Mouse (Mus musculus) adrenal gland, postnatal 25 days (tissue): Measurements from ENCODE around the gene Cyp2w1. TPM values are rescaled to one million over a fixed set of nuclear protein-coding genes. Genes with fewer than 3 reads are reported as not detected.

Experiments
- DNase-seq: peaks from one replicate; pipeline ENCODE4 v3.0.0; 2021; ENCODE audit warnings: mixed read lengths
- long read RNA-seq: library from polyadenylated mRNA; stranded (forward); transcript quantifications from one replicate; pipeline ENCODE4 v2.0.0, GENCODE M21; 2021
- total RNA-seq: library from RNA; stranded (reverse); gene quantifications from 2 replicates; pipeline ENCODE4 v1.2.3, GENCODE M21; 2021

Gene Cyp2w1
- total RNA-seq, result not detected in 2 replicates
- long read RNA-seq, result 0 reads

GRCm38 (mm10) chr5:139352317-139352716 lies at the start of gene Cyp2w1:
TSS of gene Cyp2w1 (plus strand) at chr5:139352617.
- no peak for DNase-seq

- DNase-seq, result no peak
Measured at GRCm38 (mm10) chr5:139303646-139304061, 48.8 kb upstream of the Cyp2w1 start.

- DNase-seq, result no peak
Measured at GRCm38 (mm10) chr5:139309946-139310345, 42.5 kb upstream of the Cyp2w1 start.

GRCm38 (mm10) chr5:139310477-139310876 lies 41.9 kb upstream of the Cyp2w1 start:
- DNase-seq, result no peak

- DNase-seq, result peak; percentile 44
Measured at GRCm38 (mm10) chr5:139311822-139312221, 40.6 kb upstream of the Cyp2w1 start.

- DNase-seq, result no peak
Measured at GRCm38 (mm10) chr5:139313536-139313935, 38.9 kb upstream of the Cyp2w1 start.

GRCm38 (mm10) chr5:139314941-139315642 lies 37.3 kb upstream of the Cyp2w1 start:
- no peak for DNase-seq

- no peak for DNase-seq
Measured at GRCm38 (mm10) chr5:139316982-139317675, 35.3 kb upstream of the Cyp2w1 start.

GRCm38 (mm10) chr5:139317751-139318504 lies 34.5 kb upstream of the Cyp2w1 start:
- no peak for DNase-seq

GRCm38 (mm10) chr5:139320424-139320823 lies 32.0 kb upstream of the Cyp2w1 start:
- no peak for DNase-seq

- DNase-seq, result no peak
Measured at GRCm38 (mm10) chr5:139321331-139321730, 31.1 kb upstream of the Cyp2w1 start.

GRCm38 (mm10) chr5:139323260-139323924 lies 29.0 kb upstream of the Cyp2w1 start:
- no peak for DNase-seq

GRCm38 (mm10) chr5:139324045-139324491 lies 28.3 kb upstream of the Cyp2w1 start:
- no peak for DNase-seq

GRCm38 (mm10) chr5:139324691-139325394 lies 27.6 kb upstream of the Cyp2w1 start:
- no peak for DNase-seq

- DNase-seq, result peak; percentile 70
Measured at GRCm38 (mm10) chr5:139325395-139325966, 26.9 kb upstream of the Cyp2w1 start, which contains the start of gene Adap1. TSS of gene Adap1 (minus strand) at chr5:139325622.

- DNase-seq, result no peak
Measured at GRCm38 (mm10) chr5:139326111-139326696, 26.2 kb upstream of the Cyp2w1 start.

GRCm38 (mm10) chr5:139326986-139327633 lies 25.3 kb upstream of the Cyp2w1 start:
- no peak for DNase-seq

- no peak for DNase-seq
Measured at GRCm38 (mm10) chr5:139327634-139328020, 24.8 kb upstream of the Cyp2w1 start.

- no peak for DNase-seq
Measured at GRCm38 (mm10) chr5:139330766-139331165, 21.7 kb upstream of the Cyp2w1 start.

- DNase-seq, result peak; percentile 81
Measured at GRCm38 (mm10) chr5:139331742-139332141, 20.7 kb upstream of the Cyp2w1 start.
